Mouse (Mus musculus): Measurements from ENCODE around the gene Tspan5.
A peak's percentile ranks its signal among the peaks of the same experiment; 100 is the strongest.

Gene Tspan5

DNA sequence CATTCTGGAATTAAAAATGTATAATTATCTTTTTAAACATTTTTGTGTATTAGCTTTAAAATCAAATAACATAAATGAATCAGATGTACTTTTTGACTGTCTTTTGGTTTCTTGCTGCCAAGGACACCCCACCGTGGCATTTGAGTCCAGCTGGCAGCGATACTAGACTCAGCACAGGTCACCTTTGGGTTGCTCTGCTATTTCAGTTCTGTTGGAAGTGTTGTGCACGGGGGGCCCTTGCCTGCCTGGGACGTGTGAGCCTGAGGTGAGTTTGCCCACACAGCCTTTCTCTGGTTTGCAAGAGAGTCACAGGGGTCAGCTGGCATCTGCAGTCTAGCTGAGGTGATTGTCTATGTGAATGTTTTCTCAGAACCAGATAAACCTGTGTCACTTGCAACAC, 65.8 kb downstream of the Tspan5 start:
- peak; percentile 64 for DNase-seq (ENCODE audit: low read depth, low spot score)

DNA sequence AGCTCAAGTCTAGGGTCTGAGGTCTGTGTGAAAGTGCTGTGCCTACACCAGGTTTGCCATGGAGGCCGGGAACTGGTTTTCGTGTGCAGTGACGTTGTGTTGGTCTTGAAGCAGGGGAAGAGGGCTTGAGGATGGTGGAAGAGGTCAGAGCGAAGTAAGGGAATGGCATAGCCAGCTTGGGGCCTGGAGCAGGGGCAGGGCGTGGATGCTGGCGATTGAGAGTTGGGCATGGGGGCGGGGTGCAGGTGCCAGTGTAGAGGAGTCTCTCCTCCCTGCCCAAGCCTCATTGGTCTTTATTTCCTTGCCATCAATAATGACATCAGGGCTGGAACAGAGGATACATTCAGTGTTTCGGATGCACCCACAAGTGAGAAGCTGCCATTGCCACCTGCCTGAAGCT, 67.5 kb downstream of the Tspan5 start:
- DNase-seq (ENCODE audit: low read depth, low spot score): no peak

DNA sequence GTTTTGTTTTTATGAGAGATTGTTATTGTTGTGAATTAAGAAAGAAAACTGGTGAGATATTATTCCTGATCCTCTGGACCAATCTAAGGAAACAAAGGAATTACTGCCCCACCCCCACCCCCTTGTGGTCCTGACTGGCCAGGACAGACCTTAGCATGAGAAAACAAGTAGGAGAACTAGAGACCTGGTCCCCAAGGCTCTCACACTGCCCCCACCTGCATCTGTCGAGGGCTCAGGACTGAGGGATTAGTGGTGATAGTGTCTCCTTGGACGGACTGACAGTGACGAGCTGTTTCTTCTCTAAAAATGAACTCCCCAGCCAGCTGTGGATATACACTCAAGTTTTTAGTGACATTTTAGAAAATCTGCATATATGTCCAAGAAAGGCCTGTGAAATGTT, 70.6 kb downstream of the Tspan5 start:
- DNase-seq (ENCODE audit: low read depth, low spot score): no peak

DNA sequence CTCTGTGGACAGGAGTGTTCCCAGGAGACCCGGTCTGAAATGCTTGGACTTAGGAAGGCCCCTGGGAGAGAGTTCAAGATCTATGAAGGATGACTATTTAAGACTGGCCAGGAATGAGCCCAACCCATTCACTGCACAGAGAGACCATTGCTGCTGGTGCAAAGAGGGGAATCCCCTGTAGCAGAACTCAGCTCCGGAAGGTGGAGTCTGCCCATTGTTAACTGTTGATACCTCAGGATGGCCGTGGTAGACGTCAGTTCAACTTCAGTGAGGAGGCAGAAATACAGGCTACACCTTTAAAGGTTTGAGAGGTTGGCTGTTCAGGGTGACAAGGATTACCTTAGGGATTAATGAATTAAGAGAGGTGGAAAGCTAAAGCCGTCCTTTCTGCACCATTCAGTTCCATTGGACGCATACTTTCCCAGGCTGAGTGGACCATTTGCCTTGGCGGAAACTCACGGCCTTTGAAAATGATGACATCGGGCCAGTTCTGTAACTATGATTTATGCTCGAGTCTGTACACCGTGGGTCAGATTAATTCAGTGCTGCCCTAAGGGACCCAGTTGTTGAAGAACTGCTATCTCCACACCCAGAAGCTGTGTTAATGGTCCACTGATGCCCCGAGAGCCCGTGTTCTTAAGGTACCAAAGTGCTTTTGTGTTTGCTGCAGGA, 71.3 kb downstream of the Tspan5 start:
- DNase-seq (ENCODE audit: low read depth, low spot score): no peak

DNA sequence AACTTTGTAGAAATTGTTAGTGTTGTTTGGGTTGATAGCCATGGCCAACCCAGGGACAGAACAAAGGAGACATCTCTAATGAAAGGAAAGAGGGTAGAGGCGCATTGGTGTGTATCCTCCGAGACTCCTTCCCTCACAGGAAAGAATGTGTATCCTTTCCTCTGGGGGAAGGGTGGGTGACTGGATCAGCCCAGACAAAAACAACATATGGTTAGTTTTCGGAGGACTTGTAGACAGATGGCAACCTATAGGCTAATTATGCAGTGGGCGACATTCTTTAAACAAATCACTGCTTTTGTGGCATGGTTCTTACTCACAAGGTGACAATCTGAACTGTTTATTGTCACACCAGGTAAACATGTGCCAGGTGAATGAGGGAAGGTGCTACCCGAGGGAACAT, 72.5 kb downstream of the Tspan5 start:
- peak; percentile 75 for DNase-seq (ENCODE audit: low read depth, low spot score)

DNA sequence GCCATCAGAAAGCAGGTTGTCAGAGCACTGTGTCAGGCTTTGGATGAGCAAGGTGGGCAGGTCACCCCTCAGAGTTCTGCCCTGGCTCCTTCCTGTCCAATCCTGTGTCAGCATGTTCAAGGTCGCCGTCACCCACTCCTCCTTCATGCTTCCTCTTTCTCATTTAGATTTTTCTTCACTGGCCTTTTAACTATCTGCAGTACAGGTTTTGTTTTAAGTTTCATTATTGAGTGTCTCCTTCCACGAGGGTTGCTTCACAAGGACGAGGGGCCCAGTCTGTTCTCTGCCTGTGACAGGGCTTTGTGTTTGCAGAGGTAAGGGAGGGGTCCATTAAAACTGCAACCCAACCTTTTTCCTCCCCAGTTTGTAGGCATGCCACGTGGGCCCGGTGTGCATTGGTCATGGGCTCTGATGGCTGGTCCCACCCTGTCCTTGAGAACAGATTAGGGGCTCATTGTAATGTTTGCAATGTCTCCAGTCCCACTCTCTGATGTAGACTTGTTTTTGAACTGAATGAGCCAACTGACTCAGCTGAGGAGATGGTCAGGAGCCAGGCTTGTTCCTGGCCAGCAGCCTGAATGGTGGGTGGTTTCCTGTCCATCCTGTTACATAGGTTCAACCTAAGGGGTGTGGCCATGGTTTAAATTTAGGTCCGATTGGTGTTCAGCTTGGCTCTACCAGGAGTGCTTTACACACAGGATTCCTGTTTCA, 73.3 kb downstream of the Tspan5 start:
- DNase-seq (ENCODE audit: low read depth, low spot score): peak; percentile 94

DNA sequence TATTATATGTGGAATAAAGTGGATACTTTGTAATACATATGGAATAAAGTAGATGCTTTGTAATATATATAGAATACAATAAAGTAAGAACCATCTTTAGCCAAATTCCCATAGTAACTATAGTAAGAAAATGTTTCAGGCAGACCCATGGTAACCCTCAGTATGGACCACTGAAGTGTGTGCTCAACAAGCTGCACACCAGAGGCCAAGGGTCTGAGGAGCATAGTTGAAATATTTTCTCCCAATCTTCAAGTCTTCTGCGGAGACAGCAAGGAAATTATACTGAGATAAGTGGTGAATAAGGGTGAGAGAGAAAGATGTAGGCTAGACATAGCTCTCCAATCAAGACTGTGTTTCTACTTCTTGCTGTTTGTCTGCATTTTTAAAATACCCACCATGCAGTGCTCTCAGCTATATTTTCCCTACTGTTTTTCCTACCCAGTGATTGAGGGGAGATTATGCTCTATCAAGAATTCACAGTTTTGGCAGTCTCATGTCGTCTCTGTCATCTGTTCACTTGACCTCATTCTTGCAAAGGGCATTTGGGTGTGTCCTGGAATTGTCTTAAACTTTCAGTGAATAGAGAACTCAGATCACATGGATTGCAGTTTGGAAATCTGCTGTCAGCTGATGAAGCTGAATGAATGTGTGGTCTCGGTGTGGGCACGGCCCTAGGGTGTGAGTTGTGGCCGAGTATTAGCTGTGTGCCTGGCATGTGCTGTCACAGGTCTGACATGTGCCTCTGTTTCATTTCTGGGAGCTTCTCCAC, 75.1 kb downstream of the Tspan5 start:
- no peak for DNase-seq (ENCODE audit: low read depth, low spot score)

DNA sequence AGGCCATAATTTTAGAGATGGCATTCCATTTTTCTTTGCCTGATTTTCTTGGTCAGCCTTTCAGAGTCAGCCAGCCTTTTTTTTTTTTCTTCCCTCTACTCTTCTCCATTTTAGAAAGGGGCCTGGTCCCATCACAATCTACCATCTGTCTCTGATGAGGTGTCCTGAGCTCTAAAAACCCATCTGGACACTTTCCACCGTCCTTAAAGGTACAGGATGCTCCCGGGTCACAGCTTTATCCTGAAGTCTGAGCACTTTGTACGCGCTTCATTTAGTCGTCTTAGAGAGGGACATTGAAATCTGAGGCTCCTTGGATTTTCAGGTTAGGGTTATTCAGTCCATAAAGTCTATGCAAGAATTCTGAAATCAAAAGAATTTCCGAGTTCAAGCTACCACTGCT, 77.9 kb downstream of the Tspan5 start:
- peak; percentile 92 for DNase-seq (ENCODE audit: low read depth, low spot score)

DNA sequence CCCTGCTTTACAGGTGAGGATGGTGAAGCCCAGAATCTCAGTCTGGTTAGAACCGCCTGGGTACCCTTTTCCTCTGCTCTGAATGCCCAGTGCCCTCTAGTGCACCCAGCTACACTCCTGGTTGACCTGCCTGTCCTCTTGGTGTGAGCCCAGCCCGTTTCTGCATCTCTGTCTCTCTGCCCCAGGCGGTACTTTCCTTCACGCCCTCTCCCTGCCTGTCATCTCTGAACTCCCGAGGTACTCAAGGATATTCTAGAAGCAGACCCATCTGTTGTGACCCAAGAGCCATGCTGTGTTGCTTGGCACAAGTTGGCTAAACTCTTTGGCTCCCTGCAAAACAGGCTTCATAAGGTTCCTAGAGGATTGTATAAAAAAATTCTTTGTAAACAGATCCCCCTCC, 78.3 kb downstream of the Tspan5 start:
- DNase-seq (ENCODE audit: low read depth, low spot score): peak; percentile 95

DNA sequence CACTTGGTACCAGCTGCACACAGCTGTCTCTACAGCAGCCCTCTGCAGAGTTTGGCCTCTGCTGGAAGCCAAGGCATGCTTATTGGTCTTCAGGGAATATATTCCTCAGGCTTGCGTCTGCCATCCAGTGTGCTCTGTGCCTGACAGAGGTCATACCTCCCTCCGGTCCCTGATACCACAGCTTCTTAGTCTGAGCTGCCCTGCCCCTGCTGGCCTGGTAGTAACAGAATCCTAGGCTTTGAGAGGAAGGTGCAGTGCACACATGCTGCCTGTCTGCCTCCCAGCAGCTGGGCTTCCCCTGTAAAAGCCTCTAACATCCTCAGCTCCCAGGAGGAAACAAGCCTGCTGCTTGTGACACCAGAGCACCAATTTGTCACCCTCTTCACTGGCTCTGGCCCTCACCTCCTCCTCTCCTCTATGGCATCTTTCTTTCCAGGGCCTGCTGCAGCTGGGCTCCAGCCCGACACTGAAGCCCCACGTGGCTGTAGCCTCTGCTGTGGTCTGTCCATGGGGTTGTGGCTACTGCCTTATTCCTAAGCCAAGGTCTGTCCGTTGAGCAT, 80.0 kb downstream of the Tspan5 start:
- DNase-seq (ENCODE audit: low read depth, low spot score): peak; percentile 67

DNA sequence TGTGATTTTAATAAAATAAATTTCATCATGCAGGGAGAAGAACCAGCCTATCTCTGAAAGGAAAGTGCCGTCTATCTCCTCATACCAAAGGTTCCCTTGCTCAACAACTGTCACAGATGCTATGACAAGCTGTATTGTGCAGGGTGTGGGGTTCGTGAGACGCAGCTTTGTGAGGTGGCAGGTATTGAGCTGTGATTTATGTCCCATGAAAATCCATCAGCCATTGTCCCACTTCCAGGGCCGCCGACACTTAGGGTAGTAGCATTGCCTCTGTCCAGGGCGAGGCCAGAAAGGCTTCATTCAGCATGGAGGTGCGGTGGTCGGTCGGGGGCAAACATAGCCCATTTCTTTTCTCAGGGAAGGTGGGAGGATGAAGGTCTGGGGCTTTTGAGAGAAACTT, 81.9 kb downstream of the Tspan5 start:
- DNase-seq (ENCODE audit: low read depth, low spot score): no peak

DNA sequence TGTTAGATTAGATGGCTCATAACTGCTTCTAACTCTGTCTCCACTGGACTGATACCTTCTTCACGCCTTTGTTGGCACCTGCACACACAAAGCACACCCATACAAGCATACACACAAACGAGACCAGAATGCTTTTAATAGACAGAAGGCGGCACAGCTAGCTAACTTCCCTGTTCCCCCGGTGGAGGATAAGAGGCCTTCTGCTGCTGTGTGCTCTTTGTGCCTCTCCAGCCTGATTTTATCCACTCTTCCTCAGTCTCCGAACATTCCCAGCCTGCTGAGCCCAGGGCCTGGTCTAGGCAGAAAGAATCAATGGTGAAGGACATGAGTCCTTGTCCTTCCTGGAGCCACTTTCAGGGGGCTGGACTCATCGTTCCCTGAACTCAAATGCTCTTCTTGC, 83.3 kb downstream of the Tspan5 start:
- peak; percentile 90 for DNase-seq (ENCODE audit: low read depth, low spot score)

DNA sequence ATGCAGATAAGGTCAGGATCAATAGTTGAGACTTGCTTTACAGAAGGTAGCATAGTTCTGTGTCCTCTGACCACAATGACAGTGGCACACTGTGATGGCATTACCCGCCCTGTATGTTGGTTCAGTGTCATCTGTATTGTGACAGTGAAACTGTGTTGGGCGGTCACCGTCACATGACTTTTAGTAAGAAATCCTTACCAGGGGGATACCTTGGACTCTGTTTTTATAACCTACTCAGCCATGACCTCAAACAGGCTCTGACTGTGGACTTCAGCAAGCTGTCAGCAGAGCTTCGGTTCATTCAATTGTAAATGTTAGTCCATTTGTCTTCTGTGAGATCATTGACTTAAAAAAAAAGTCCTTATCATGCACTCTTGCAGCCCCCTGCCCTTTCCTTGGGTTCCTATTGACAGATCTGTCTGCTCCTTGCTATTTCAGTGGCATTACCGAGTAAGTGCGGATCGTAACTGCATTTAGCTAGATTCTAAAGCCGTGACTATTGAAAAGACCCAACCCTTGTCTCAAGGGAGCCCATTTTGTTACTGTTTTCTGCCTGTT, 84.3 kb downstream of the Tspan5 start:
- no peak for DNase-seq (ENCODE audit: low read depth, low spot score)

DNA sequence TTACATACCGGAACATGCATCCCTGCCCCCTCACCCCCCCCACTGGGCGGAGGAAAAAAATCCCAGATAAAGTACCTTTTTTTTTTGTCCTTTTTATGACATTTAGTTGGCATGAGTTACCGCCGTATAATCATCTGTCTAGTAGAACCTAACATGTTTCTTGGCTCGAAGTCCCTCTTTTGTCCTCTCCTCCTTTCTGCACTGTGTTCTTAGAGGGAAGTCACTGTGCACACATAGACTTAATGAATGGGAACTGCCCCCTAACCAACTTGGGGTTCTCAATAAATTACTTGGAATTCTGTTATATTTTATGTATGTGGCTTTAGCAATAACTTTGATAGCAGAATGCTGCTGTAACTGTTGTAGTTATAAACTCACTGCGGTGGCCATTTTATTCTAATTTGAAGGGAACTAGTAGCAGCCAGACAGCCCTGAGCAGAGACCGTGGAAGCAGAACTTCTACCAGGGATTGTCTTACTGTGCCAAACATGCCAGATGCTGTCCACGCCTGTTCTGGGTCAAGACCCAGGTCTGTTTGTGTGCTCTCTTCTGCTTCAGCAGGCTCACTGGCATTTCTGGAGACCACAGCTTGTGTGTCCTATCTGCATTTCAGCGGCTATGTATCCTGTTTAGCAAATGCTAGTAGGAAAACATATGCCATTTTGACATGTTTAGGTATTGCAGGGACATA, 91.0 kb downstream of the Tspan5 start:
- peak; percentile 79 for DNase-seq (ENCODE audit: low read depth, low spot score)

DNA sequence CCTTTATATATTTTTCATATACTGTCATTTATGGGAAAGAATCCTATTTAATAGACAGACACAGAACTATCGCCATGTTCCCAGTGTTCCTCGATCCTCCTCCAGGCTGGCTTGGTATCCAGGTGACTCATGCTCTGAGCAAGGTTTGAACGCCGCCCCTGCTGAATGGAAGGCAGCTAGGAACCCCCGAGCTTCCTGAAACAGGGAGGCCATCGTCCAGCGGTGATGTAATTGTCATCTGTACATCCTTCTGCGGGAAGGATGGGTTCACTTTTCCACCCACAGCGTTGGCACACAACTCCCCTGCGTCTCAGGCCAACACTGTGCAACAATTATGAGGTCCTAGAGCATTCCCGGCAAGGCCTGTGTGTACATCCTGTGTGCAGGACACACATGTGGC, 92.2 kb downstream of the Tspan5 start:
- peak; percentile 86 for DNase-seq (ENCODE audit: low read depth, low spot score)

DNA sequence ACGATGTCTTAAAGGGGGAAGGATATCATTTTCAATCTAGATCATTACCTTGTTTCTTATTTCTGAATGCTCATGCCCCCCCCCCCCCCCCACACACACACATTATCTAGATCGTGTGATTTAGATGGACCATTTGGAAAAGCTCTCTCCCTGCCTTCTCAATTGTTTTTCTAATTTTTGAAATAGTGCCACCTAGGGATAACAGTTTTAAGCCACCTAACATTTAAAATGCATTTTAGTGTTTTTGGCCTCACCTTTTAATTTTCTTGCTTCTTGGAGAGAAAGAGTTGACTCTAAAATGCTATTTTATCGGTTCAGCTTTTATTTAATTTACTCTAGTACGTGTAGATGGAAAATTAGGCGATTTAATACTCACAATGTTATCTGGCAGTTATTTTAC, 94.9 kb downstream of the Tspan5 start:
- no peak for DNase-seq (ENCODE audit: low read depth, low spot score)

DNA sequence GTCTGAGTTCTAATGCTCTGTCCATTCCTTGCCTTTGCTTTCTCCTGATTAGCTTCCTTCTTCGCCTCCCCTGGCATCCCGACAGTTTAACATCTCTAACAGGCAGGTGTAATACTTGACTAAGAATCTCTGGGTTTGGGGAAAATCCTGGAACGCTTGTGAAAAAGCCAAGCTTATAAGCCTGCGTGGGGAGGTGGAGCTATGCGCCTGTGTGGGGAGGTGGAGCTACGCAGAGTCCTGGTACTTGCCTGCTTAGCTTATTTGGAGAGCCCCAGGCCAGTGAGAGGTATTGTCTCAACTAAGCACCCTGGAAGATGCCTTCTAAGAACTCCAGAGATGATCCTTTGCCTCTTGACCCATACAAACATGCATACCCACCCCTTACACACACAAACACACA, 95.7 kb downstream of the Tspan5 start:
- DNase-seq (ENCODE audit: low read depth, low spot score): no peak

DNA sequence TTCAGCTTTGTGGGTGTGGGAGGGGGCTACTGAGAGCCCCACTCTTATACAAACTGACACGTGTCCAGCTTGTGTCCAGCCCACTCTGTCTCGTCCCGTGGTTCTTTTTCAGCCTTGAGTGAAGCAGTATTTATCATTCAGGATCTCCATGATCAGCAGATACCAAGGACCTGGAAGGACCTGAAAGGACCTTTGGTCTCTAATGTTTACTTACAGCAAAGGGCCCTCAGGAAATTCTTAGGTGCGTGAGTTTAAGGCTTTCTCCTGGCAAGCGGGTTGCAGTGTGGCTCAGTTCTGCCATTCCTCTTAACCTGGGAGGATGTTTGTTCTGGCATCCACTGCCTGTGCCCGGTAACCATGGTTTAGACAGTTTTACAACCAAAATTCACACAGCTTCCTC, 97.7 kb downstream of the Tspan5 start:
- no peak for DNase-seq (ENCODE audit: low read depth, low spot score)

DNA sequence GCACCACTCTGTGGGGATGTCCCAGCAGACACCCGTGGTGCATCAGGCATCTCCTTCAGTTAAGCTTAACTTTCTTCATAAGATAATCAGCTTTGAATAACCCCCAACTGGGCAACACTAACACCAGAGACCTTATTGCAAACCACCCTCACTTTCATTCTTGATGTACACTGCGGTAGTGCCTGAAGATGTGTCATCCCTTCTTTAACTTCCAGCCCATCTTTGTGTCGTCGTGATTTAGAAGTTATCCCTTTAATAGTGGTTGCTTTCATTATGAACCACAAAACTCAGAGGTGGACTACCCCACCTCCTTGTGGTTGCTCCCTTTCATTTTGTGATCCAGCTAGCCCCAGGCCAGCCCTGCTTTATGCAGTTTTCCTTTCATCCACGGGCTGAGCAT, 99.3 kb downstream of the Tspan5 start:
- no peak for DNase-seq (ENCODE audit: low read depth, low spot score)

DNA sequence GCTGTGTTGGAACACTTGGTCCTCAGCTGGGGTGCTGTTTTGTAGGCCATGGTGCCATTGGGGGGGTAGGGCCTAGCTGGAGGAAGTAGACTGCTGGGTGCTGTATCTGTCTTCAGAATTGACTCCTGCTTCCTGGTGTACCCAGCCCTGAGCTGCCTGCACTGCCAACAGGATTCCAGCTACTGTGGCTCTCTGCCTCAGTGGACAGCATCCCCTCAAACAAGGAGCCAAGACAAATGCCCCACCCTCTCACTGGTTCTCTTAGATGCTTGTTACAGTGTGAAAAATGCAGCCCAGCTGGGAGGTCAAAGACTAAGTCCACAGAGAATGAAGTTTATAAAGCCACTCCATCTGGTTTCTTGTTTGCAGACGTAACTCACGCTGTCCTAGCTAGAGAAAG, 101.2 kb downstream of the Tspan5 start:
- no peak for DNase-seq (ENCODE audit: low read depth, low spot score)

DNA sequence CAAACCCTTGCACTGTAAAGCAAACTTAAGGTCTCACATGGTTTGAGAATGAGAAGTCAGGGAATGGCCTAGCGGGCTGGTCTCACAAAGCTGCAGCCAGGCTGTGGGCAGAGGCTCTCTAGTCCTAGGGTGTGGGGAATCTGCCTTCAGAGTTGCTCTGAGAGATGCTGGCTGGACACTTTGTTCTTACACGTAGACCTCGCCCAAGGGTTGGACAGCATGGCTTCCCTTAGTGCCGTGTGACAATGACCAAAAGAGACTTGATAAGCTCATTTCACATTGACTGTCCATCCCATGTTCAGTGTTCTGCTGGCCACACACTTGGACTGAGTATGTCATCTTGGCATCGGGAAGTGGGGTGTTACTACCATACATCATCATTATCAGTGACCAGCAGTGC, 101.6 kb downstream of the Tspan5 start:
- DNase-seq (ENCODE audit: low read depth, low spot score): no peak

DNA sequence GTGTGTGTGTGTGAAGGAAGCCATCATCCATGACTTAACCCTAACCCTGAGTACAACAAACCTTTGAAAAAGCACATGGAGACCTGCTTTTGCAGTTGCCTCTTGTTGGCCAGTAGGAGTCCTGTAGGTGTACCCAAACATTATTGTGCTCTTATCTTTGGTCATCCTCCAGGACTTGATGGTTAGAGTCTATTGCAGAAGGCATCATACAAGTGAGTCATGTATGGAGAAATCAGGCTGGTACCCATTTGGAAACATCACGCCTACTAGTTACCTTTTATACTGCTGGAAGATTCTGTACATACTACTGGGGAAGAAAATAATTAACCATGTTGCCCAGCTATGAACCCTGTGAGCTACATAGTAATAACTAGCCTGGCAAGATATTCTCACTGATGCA, 103.8 kb downstream of the Tspan5 start:
- DNase-seq (ENCODE audit: low read depth, low spot score): no peak

Measured in brain, adult 2 months (tissue).